Mouse (Mus musculus) testis, adult 2 months (tissue): ENCODE measurements around the gene Sugct.

ENCODE experiments used
- CTCF ChIP-seq: fragments of 200-500 bp; IDR thresholded peaks from 2 replicates; pipeline ENCODE4 v1.5.1; 2012; ENCODE audit warnings: low read depth, mild to moderate bottlenecking, inconsistent platforms, low read length, moderate library complexity; ENCODE audit not compliant: control insufficient read depth, insufficient read depth, insufficient replicate concordance
- POLR2A ChIP-seq: fragments of 200-500 bp; IDR thresholded peaks from 2 replicates; pipeline ENCODE4 v1.6.1; 2012; ENCODE audit warnings: low read depth, mild to moderate bottlenecking, inconsistent platforms, low read length, moderate library complexity; ENCODE audit not compliant: control insufficient read depth

DNA sequence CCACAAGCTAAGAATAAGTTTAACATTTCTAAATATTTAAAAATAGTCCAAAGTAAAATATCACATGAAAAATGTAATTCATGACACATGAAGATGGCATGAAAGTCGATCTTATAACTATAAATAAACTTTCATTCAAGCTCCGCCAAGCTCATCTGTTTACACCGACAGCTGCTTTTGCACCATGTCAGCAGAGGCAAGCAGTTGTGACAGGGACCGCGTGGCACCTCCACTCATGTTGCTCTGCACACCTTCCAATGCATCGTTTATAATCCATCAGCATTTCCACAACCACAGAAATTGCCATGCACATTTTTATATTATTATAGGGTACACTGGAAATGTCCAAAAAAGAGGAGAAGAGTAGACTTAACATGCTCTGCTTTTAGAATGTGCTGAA, 273.5 kb downstream of the Sugct start:
- TF ChIP-seq POLR2A, result no peak
- TF ChIP-seq CTCF, result no peak
